Mouse (Mus musculus): Measurements from ENCODE around the gene Ostf1.

- TF ChIP-seq POLR2A (IDR thresholded peaks at IDR 0.05; ENCODE audit: extremely low read depth, insufficient read depth, low read length) (no peak), CTCF (IDR thresholded peaks at IDR 0.05; ENCODE audit: low read depth, low read length) (no peak)
Observed at GRCm38 (mm10) chr19:18568828-18569430, 62.7 kb downstream of the Ostf1 start.

Measured in liver, adult 2 months (tissue).